Mouse (Mus musculus) bone marrow macrophage, adult 2 months (primary cell): ENCODE results near the gene Palld.

Experiments used
- CTCF ChIP-seq: IDR thresholded peaks from 2 replicates; pipeline ENCODE4 v1.5.1; 2012; ENCODE audit warnings: low read depth, mild to moderate bottlenecking, low read length, moderate library complexity
- POLR2A ChIP-seq: IDR thresholded peaks from 2 replicates; pipeline ENCODE4 v1.6.1; 2012; ENCODE audit warnings: mild to moderate bottlenecking, low read depth, low read length, borderline replicate concordance

DNA sequence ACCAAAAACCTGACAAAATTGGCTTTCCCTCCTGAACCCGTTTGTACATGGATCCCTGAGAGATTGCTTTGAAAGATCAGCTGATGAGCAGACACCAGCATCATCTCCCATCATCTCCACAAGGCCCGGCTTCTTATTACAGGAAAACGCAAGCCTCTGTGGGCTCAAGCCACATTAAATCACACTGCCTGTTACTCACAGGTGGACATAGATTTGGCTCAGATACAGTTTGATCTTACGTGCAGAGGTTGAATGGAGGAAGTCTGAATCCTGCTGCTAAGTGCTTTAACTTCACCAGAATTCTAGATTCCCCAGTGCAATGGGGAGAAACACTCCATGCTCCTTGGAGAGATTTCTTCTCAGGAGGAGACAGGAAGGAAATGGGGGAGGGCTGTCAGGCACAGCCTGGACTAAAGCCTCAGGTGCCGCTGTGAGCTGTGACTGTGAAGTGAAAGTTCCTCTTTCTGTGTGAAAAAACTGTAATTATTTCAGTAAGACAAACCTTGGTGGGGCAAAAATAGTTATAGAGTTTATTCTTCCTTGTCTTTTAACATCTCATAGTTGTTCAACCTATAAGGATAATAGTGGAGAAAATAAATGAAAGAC is 121.7 kb downstream of the Palld start:
- TF ChIP-seq POLR2A: no peak
- no peak for TF ChIP-seq CTCF
